Mouse (Mus musculus): ENCODE measurements around the gene Ston2. TPM values are rescaled to one million over a fixed set of nuclear protein-coding genes. Genes with fewer than 3 reads are reported as not detected.
"Not testable (repeated sequence)": the region's sequence is repeated elsewhere in the genome, so short reads cannot be mapped to it uniquely, and the experiment has no call there.

Gene Ston2
- polyA plus RNA-seq, 1 experiment from 2014 or later = 5.6 TPM

- no peak for ATAC-seq
- peak overlapping the region; percentile 100; the same call in 1 of the 2 replicates for H3K27ac ChIP-seq (ENCODE audit: low read depth)
- peaks cover 16% of the 10 kb centered on the region for H3K36me3 ChIP-seq (replicated peaks; ENCODE audit: insufficient read depth, low read length)
- DNase-seq = no peak
- peak overlapping the region; percentile 100 for H3K9ac ChIP-seq (replicated peaks)
- peaks cover 24% of the 10 kb centered on the region for H3K4me1 ChIP-seq (ENCODE audit: insufficient read depth)
- WGBS (ENCODE audit: insufficient replicate concordance) = 48% methylated on average over 3 of the region's 3 CpGs
- peak overlapping the region; percentile 93 for H3K4me3 ChIP-seq (ENCODE audit: low read depth, low read length)
- H3K4me2 ChIP-seq (ENCODE audit: low read depth, low read length) = peak overlapping the region; percentile 73
- TF ChIP-seq CTCF (IDR thresholded peaks at IDR 0.05; ENCODE audit: low read depth) = no peak
- TF ChIP-seq EP300 (IDR thresholded peaks at IDR 0.05; ENCODE audit: low read depth) = no peak
- H3K9me3 ChIP-seq (ENCODE audit: low read length) = no peaks in the 10 kb centered on the region
- H3K27me3 ChIP-seq (ENCODE audit: insufficient read depth, low read length) = no peaks in the 10 kb centered on the region
These were observed 201.1 kb downstream of the Ston2 start for GRCm38 (mm10) chr12:91587077-91587476.

GRCm38 (mm10) chr12:91585815-91586214 lies 202.4 kb downstream of the Ston2 start:
- not testable (repeated sequence) for ATAC-seq; H3K9me3 ChIP-seq (ENCODE audit: low read length); DNase-seq; H3K4me2 ChIP-seq (ENCODE audit: low read depth, low read length); H3K27ac ChIP-seq (ENCODE audit: low read depth); H3K9ac ChIP-seq (replicated peaks); H3K27me3 ChIP-seq (ENCODE audit: insufficient read depth, low read length); H3K4me3 ChIP-seq (ENCODE audit: low read depth, low read length)
- WGBS (ENCODE audit: insufficient replicate concordance) = 91% methylated on average over 4 of the region's 4 CpGs
- H3K36me3 ChIP-seq (replicated peaks; ENCODE audit: insufficient read depth, low read length) = peaks cover 21% of the 10 kb centered on the region
- peaks cover 26% of the 10 kb centered on the region for H3K4me1 ChIP-seq (ENCODE audit: insufficient read depth)

GRCm38 (mm10) chr12:91585206-91585605 lies 203.0 kb downstream of the Ston2 start:
- Histone ChIP-seq H3K27me3 (ENCODE audit: insufficient read depth, low read length) (no peaks in the 10 kb centered on the region), H3K4me1 (ENCODE audit: insufficient read depth) (peaks cover 24% of the 10 kb centered on the region), H3K9ac (replicated peaks) (no peak overlapping the region), H3K27ac (ENCODE audit: low read depth) (no peak overlapping the region), H3K4me2 (ENCODE audit: low read depth, low read length) (no peak overlapping the region), H3K9me3 (ENCODE audit: low read length) (no peaks in the 10 kb centered on the region), H3K36me3 (replicated peaks; ENCODE audit: insufficient read depth, low read length) (peaks cover 21% of the 10 kb centered on the region), H3K4me3 (ENCODE audit: low read depth, low read length) (no peak overlapping the region)
- TF ChIP-seq EP300 (IDR thresholded peaks at IDR 0.05; ENCODE audit: low read depth) (no peak), CTCF (IDR thresholded peaks at IDR 0.05; ENCODE audit: low read depth) (no peak)
- ATAC-seq (no peak), DNase-seq (no peak)
- 78% methylated on average over 3 of the region's 3 CpGs for WGBS (ENCODE audit: insufficient replicate concordance)

- H3K4me2 ChIP-seq (ENCODE audit: low read depth, low read length) = no peak overlapping the region
- DNase-seq (no peak), ATAC-seq (no peak)
- TF ChIP-seq CTCF (IDR thresholded peaks at IDR 0.05; ENCODE audit: low read depth) (no peak), EP300 (IDR thresholded peaks at IDR 0.05; ENCODE audit: low read depth) (no peak)
- H3K36me3 ChIP-seq (replicated peaks; ENCODE audit: insufficient read depth, low read length) = peaks cover 29% of the 10 kb centered on the region
- no peaks in the 10 kb centered on the region for H3K9me3 ChIP-seq (ENCODE audit: low read length)
- no peak overlapping the region for H3K27ac ChIP-seq (ENCODE audit: low read depth)
- H3K9ac ChIP-seq (replicated peaks) = no peak overlapping the region
- 79% methylated on average over 6 of the region's 6 CpGs for WGBS (ENCODE audit: insufficient replicate concordance)
- peaks cover 24% of the 10 kb centered on the region for H3K4me1 ChIP-seq (ENCODE audit: insufficient read depth)
- no peak overlapping the region for H3K4me3 ChIP-seq (ENCODE audit: low read depth, low read length)
- H3K27me3 ChIP-seq (ENCODE audit: insufficient read depth, low read length) = no peaks in the 10 kb centered on the region
These were observed 204.8 kb downstream of the Ston2 start for GRCm38 (mm10) chr12:91583409-91583808.

Small RNA genes within 50 kb of the gene (microRNA-seq; reads per million reads assigned to microRNA genes)
- gene Gm22015 = not detected

Other genes with a start within 250 kb of the Ston2 start
- gene Gtf2a1, start 197.9 kb downstream of the Ston2 start, polyA plus RNA-seq (2015; fragmentation: Nextera tagmentation; extraction: Ambion mirVana) = 11.4 and 13.4 TPM in 2 replicates
- 66.8 and 75.7 TPM in 2 replicates for gene Sel1l, start 60.8 kb upstream of the Ston2 start, polyA plus RNA-seq (2015; fragmentation: Nextera tagmentation; extraction: Ambion mirVana)